Mouse (Mus musculus) hematopoietic stem cell, adult 5-6 weeks (primary cell): Measurements from ENCODE around the gene Igfbpl1. TPM values are rescaled to one million over a fixed set of nuclear protein-coding genes. Genes with fewer than 3 reads are reported as not detected.

Source experiments
- ATAC-seq, 2 experiments: fragments of 125-278 bp in 1 of 2; replicated peaks in 1 of 2; 2 replicates each; pipeline ENCODE4 v1.8.0; 2016 to 2017; ENCODE audit warnings: inconsistent platforms in 2 of 2, mild to moderate bottlenecking in 2 of 2, moderate number of reproducible peaks in 2 of 2, low read depth in 1 of 2, moderate TSS enrichment in 1 of 2; ENCODE audit not compliant: low FRiP score in 2 of 2, poor library complexity in 2 of 2, severe bottlenecking in 2 of 2, insufficient read depth in 1 of 2, low TSS enrichment in 1 of 2
- total RNA-seq: library from RNA; stranded (forward); fragments of 172-1452, 232-1000 nt; gene quantifications from 2 replicates; pipeline ENCODE4 v1.2.3, GENCODE M21; 2017

Igfbpl1 gene
- not detected in 2 replicates for total RNA-seq

- ATAC-seq: no peak
Measured at GRCm38 (mm10) chr4:45826275-45827040, at the start of gene Igfbpl1. Gene Igfbpl1 (minus strand): TSS chr4:45826923.

DNA sequence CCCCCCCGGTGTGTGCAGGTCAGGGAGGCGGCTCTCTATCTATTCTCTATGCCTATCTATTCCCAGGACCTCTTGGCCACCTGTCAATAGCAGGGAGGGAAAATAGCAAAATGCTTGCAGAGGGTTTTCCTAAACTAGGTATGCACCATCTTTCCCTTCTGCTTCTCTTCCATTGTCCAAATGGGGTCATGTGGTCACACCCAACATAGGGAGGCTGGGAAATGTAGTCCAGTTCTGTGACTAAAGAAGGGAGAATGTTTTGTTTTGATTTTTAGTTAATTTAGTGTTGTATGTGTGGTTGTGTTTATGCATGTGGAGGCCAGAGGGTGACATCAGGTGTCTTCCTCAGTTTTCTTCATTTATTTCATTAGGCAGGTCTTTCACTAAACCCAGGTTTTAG, 45.4 kb upstream of the Igfbpl1 start:
- ATAC-seq: no peak

GRCm38 (mm10) chr4:45869021-45869815, 42.5 kb upstream of the Igfbpl1 start:
- peak in 1 of 2 experiments; percentile 14; a peak in 1 of 4 replicates for ATAC-seq

DNA sequence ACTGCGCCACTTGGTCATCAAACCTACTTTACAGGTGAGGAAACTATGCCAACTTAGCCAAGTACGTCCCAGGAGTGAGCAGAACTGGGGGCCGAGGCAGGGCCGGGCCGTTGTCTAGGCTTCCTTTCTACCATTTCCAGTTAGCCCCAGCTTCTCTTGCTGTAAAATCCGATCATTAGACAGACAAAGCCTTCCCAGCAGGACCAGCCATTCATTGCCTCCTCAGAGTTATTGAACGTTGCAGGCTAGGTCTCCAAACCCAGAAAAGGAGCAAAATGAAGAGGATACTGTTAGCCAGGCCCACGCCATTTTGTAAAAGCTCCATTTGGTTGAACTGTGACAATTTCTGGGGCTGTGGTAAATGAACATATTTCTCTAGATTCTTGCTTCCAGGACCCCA, 40.7 kb upstream of the Igfbpl1 start:
- ATAC-seq: no peak

DNA sequence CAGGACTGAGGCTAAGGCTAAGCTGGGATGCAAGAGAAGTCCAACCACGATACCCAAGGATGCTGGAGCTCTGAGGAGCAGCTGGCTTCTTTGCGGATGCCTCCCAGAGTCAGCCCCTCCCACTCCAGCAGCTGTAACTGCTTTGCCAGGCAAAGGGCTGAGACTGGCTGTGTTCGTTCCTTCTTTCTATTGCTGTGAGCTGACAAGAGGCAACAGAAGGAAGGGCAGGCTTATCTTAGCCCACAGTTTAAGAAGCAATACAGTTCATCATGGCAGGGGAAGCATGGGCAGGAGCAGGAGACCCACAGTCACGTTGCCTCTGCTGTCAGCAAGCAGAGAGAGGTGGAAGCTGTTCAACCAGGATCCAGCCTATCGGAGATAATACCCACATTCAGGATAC, 34.4 kb upstream of the Igfbpl1 start:
- ATAC-seq: no peak

DNA sequence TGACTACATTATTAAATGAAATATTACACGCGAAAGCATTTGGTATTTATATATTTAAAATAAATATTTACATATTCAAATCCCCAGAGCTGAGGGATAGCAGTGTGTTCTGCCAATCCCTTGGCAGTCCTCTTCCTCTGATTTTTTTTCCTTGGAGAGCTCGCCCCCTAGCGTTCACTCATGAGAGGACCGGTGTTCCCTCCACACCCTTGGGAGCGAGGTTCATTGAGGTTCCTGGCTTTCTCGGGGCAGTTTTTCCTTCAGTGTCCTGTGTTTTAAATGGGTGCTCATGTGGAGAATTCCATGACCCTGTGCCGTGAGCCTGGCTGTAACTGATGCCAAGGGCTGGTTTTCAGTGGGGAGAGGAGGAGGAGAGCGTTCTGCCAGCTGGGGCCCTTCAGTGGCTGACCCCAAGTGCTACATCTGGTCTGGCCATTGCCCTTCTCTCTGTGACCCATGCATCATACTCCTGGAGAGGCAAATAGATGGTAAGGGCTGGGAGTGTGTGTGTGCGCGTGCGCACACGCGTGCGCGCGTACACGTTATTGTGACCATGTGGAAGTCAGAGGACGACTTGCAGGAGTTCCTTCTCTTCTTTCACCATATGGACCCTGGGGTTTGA, 29.2 kb upstream of the Igfbpl1 start:
- peak in 1 of 2 experiments; percentile 46; a peak in 2 of 4 replicates for ATAC-seq

DNA sequence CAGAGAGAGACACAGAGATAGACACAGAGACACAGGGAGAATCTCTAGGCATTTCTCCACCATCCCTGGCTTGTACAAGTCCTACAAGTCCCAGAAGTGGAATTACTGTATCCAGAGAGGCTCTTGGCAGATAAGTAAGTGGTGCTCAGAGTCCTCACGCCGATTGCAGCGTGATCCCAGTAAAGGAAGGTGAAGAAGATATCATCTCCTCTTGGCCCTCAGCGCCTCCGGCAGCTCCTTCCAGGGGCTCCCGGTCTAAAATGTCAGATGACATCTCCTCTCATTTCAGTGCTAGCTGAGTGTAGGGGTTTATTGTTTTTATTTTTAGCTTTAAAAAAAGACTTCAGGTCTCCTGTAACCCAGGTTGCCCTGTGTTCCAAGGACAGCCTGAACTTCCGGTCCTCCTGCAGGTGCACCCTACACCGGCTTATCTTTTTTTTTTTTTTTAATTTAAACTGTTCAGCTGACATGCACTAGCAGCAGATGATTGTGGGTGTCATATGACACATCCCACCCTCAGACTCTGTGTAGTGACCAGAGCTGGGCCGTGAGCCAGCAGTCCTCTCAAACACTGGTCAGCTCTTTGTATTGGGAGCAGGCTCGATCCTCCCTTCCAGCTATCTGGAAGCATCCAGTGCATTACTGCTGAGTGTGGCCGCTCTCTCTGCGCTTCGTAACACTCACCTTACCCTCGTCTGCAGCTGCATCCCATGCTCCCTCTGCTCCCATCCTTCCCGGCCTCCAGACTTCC, 26.9 kb upstream of the Igfbpl1 start:
- no peak for ATAC-seq

DNA sequence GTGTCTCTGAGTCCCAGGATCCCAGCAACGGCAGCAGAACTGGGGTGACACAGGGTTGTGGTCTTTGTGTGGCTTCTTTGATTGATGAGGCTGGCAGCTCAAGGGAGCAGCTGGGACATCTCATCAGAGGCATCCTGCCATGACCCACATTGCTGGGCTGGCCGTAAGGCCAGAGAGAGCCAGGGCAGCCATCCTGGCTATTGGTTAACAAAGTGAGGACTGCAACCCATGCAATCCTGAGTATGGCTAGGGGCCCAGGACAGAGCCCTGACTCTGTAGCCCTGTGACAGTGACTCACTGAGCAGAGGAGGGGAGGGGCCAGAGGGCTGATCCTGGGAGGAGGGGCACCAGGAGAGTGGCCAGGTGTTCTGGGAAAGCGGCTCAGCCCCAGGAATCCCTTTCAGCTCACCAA, 24.9 kb upstream of the Igfbpl1 start:
- ATAC-seq: no peak

DNA sequence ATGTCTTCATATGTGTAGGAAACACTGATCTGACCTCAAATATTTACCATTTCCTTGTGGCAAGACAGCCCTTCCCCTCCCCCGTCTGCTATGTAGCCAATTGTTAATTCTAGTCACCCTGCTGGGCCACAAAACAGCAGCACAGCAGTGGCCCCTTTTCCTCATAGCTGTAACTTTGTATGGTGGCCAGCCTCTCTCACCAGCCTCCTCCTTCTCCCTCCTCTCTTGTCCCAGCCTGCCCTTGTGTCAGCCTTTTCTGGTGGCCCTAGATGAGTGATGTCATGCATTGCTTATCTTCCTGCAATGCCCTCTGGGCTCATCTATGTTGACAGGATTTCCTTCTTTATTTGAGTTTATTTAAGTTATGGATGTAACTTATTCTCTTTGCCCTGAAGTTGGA, 22.7 kb upstream of the Igfbpl1 start:
- ATAC-seq: no peak

GRCm38 (mm10) chr4:45848825-45849156, 22.1 kb upstream of the Igfbpl1 start:
- ATAC-seq: no peak

DNA sequence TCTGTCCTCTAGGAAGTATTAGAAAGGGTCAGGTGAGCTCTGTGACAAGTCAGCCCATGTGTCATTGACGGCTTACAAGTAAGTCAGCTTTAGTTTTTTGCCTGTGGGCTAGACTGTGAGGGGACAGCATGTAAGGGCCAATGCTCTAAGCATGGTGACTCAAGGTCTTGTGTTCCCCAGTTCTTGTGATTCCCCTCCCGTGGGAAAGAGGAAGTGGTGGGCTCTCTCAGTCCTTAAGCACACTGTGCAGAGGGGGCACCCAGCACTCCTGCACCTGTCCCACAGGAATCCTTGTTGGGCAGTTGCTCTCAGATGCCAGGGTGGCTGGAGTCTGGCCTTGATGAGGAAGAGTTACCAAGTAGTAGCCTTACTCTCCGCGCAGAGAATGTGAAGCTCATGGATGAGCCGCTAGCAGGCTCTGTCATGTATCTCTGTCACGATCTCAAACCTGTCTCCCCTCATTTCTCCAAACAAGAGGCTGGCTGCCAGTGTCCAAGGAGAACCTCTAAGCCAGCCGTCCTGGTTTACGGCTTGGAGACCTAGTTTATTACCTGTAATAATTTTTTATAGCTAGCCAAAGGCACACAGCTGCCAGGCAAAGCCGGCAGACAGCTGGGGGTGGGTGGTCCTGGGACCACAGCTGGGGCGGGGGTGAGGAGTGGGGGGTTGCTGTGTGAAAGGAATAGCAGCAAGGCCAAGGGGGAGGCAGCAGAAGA, 21.5 kb upstream of the Igfbpl1 start, which contains the start of gene Stra6l:
Gene Stra6l (plus strand): TSS at position 556 of the 716 bp plus-strand sequence.
- ATAC-seq: peak in 1 of 2 experiments; percentile 45; a peak in 1 of 4 replicates

- ATAC-seq: no peak
Measured at GRCm38 (mm10) chr4:45846263-45846662, 19.5 kb upstream of the Igfbpl1 start.

DNA sequence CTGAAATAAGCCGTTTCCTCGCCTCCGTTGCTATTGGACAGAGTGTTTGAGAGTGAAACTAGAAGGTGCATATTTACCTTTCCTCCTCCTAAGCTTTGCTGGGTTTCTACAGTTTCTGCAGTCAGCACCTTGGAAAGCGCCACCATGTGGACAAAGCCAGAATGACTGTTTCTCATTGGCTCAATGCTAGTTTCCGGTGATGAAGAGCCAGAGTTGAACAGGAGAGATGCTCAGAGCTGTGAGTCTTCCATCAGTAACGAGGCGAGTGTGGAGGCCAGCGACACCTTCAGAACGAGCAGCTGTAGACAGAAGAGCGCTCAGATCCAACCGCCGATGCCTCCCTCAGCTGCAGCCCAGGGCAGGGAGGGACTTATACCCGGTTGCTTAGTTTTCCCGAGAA, 17.6 kb upstream of the Igfbpl1 start:
- ATAC-seq: no peak

GRCm38 (mm10) chr4:45833461-45833860, 6.7 kb upstream of the Igfbpl1 start:
- ATAC-seq: peak in 1 of 2 experiments; percentile 32; a peak in 1 of 4 replicates

DNA sequence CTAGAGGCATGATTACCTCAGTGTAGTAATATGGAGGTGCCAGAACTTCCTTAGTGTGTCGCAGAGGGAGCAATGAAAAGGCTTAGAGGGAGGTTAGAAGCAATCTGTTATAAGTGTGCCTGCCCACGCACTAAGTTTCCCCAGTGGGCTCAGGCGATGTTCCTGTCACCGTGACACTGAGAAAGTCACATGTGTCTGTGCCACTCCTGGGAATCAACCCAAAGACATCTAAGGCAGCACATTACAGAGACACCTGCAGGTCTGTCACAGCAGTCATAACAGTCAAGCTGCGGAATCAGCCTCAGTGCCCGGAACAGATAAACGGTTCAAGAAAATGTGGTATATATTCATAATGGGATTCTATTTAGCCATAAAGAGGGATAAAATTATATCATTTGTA, 5.3 kb upstream of the Igfbpl1 start:
- no peak for ATAC-seq

- ATAC-seq: no peak
Measured at GRCm38 (mm10) chr4:45829907-45830759, 3.4 kb upstream of the Igfbpl1 start.
